Mouse (Mus musculus) MEL (cell line): ENCODE measurements around the gene Znhit6.

ENCODE experiments used
- CTCF ChIP-seq, 3 experiments: IDR thresholded peaks in 2 of 3; conservative IDR thresholded peaks in 1 of 3; 2 replicates each; pipeline ENCODE4 v1.5.1; 2011 to 2012; ENCODE audit warnings: low read length in 3 of 3, low read depth in 2 of 3, mild to moderate bottlenecking in 2 of 3, improper control_type of control experiment in 1 of 3, inconsistent platforms in 1 of 3, mixed read lengths in 1 of 3, moderate library complexity in 1 of 3; ENCODE audit not compliant: control insufficient read depth in 1 of 3, insufficient read depth in 1 of 3, poor library complexity in 1 of 3, severe bottlenecking in 1 of 3
- HCFC1 ChIP-seq: IDR thresholded peaks from 2 replicates; pipeline ENCODE4 v1.6.1; 2012; ENCODE audit warnings: low read depth, mild to moderate bottlenecking, inconsistent platforms, low read length, improper control_type of control experiment, moderate library complexity
- MYC ChIP-seq: IDR thresholded peaks from 2 replicates; pipeline ENCODE4 v1.6.1; 2011; ENCODE audit warnings: low read depth, mild to moderate bottlenecking, low read length, improper control_type of control experiment, moderate library complexity
- POLR2A ChIP-seq, 2 experiments: IDR thresholded peaks; 2 replicates each; pipeline ENCODE4 v1.6.1; 2011 to 2012; ENCODE audit warnings: low read length in 2 of 2, mild to moderate bottlenecking in 2 of 2, control low read depth in 1 of 2, improper control_type of control experiment in 1 of 2, low read depth in 1 of 2, moderate library complexity in 1 of 2; ENCODE audit not compliant: control insufficient read depth in 1 of 2, insufficient read depth in 1 of 2, poor library complexity in 1 of 2
- RAD21 ChIP-seq: IDR thresholded peaks from 2 replicates; pipeline ENCODE4 v1.6.1; 2011; ENCODE audit warnings: mild to moderate bottlenecking, low read depth, low read length, improper control_type of control experiment
- RCOR1 ChIP-seq: IDR thresholded peaks from 2 replicates; pipeline ENCODE4 v1.6.1; 2012; ENCODE audit warnings: low read depth, mild to moderate bottlenecking, inconsistent platforms, low read length, improper control_type of control experiment
- SIN3A ChIP-seq: IDR thresholded peaks from 2 replicates; pipeline ENCODE4 v1.6.1; 2012; ENCODE audit warnings: low read length, improper control_type of control experiment, inconsistent platforms
- SMC3 ChIP-seq: IDR thresholded peaks from 2 replicates; pipeline ENCODE4 v1.6.1; 2011; ENCODE audit warnings: low read depth, low read length, improper control_type of control experiment

- TF ChIP-seq SMC3: no peak
- TF ChIP-seq SIN3A: no peak
- TF ChIP-seq CTCF (IDR thresholded peaks at IDR 0.05 in 2 of 3, conservative IDR thresholded peaks at IDR 0.05 in 1 of 3; ENCODE audit: control insufficient read depth in 1 of 3, insufficient read depth in 1 of 3, low read depth in 2 of 3, low read length in 3 of 3, poor library complexity in 1 of 3, severe bottlenecking in 1 of 3): no peak
- TF ChIP-seq MYC: no peak
- no peak for TF ChIP-seq HCFC1
- TF ChIP-seq POLR2A (IDR thresholded peaks at IDR 0.05; ENCODE audit: control insufficient read depth in 1 of 2, insufficient read depth in 1 of 2, low read depth in 1 of 2, low read length in 2 of 2, poor library complexity in 1 of 2): no peak
- no peak for TF ChIP-seq RAD21
- TF ChIP-seq RCOR1: no peak
These were observed 43.8 kb downstream of the Znhit6 start for GRCm38 (mm10) chr3:145619621-145620365.
